Mouse (Mus musculus): ENCODE results near the gene Siae.
A peak's percentile ranks its signal among the peaks of the same experiment; 100 is the strongest.

DNA sequence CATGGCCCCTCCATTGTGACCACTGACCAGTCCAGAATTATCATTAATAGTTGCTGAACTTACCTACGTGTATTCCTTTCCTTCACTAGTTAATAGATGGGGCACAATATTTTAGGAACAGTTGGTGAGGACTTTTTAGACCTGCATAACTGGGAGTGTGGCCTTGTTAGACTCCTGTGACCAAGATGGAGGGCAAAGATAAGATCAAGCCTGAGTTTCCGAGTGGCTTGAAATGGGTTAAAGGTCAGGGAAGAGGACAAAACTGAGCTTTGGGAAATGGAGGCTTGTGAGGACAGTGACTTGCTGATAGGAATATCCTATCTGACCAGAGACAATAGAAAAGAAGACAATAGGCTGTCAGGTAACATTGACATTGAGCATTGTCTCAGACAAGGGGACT lies 30.0 kb upstream of the Siae start:
- TF ChIP-seq GATA1 (IDR thresholded peaks at IDR 0.05; ENCODE audit: low read length) (peak; percentile 53), TAL1 (IDR thresholded peaks at IDR 0.05; ENCODE audit: low read length) (no peak)

Data from erythroblast, embryonic 14.5 days (primary cell).